Mouse (Mus musculus) MEL (cell line): ENCODE data around the gene Thsd7a. TPM values are rescaled to one million over a fixed set of nuclear protein-coding genes. Genes with fewer than 3 reads are reported as not detected.

ENCODE experiments used
- DNase-seq: peaks from one replicate; pipeline ENCODE4 v3.0.0; 2011; ENCODE audit warnings: low read depth, low spot score
- H3K27ac ChIP-seq: 2 replicates; pipeline ENCODE4 v1.5.1; 2012; ENCODE audit warnings: low read depth, mild to moderate bottlenecking, control low read depth, low read length, moderate library complexity; ENCODE audit not compliant: control insufficient read depth
- H3K27me3 ChIP-seq, 2 experiments: fragments of 150-350 bp in 1 of 2; sonication (generic) in 1 of 2; 2 replicates each; pipeline ENCODE4 v1.6.1; 2012; ENCODE audit warnings: low read length in 2 of 2, mild to moderate bottlenecking in 2 of 2, improper control_type of control experiment in 1 of 2, moderate library complexity in 1 of 2; ENCODE audit not compliant: insufficient read depth in 2 of 2, control insufficient read depth in 1 of 2
- H3K36me3 ChIP-seq, 2 experiments: 2 replicates each; pipeline ENCODE4 v1.6.1; 2012 to 2014; ENCODE audit warnings: low read length in 2 of 2, improper control_type of control experiment in 1 of 2, inconsistent platforms in 1 of 2, mild to moderate bottlenecking in 1 of 2; ENCODE audit not compliant: insufficient read depth in 2 of 2, control insufficient read depth in 1 of 2
- H3K4me1 ChIP-seq, 2 experiments: fragments of 150-350 bp in 1 of 2; sonication (generic) in 1 of 2; 2 replicates each; pipeline ENCODE4 v1.6.1; 2012; ENCODE audit warnings: low read length in 2 of 2, improper control_type of control experiment in 1 of 2, mild to moderate bottlenecking in 1 of 2; ENCODE audit not compliant: insufficient read depth in 2 of 2, control insufficient read depth in 1 of 2
- H3K4me3 ChIP-seq, 2 experiments: fragments of 150-350 bp in 1 of 2; sonication (generic) in 1 of 2; 2 replicates each; pipeline ENCODE4 v1.5.1; 2012; ENCODE audit warnings: low read depth in 2 of 2, low read length in 2 of 2, mild to moderate bottlenecking in 2 of 2, moderate library complexity in 2 of 2, control low read depth in 1 of 2, improper control_type of control experiment in 1 of 2; ENCODE audit not compliant: control insufficient read depth in 1 of 2, insufficient read depth in 1 of 2
- H3K79me2 ChIP-seq: 2 replicates; pipeline ENCODE4 v1.6.1; 2012; ENCODE audit warnings: mild to moderate bottlenecking, low read length, moderate library complexity; ENCODE audit not compliant: control insufficient read depth, poor library complexity, insufficient read depth
- H3K9ac ChIP-seq: 2 replicates; pipeline ENCODE4 v1.6.1; 2012; ENCODE audit warnings: low read depth, mild to moderate bottlenecking, control low read depth, low read length, moderate library complexity; ENCODE audit not compliant: control insufficient read depth, poor library complexity, severe bottlenecking
- H3K9me3 ChIP-seq: fragments of 150-350 bp; sonication (generic); replicated peaks from 2 replicates; pipeline ENCODE4 v1.6.1; 2012; ENCODE audit warnings: mild to moderate bottlenecking, low read length, improper control_type of control experiment, moderate library complexity; ENCODE audit not compliant: insufficient read depth
- CHD2 ChIP-seq: IDR thresholded peaks from 2 replicates; pipeline ENCODE4 v1.6.1; 2011; ENCODE audit warnings: low read length, improper control_type of control experiment
- E2F4 ChIP-seq: IDR thresholded peaks from 2 replicates; pipeline ENCODE4 v1.6.1; 2011; ENCODE audit warnings: low read depth, low read length, improper control_type of control experiment, borderline replicate concordance
- GATA1 ChIP-seq: IDR thresholded peaks from 2 replicates; pipeline ENCODE4 v1.6.1; 2011; ENCODE audit warnings: low read depth, low read length, improper control_type of control experiment
- HCFC1 ChIP-seq: IDR thresholded peaks from 2 replicates; pipeline ENCODE4 v1.6.1; 2012; ENCODE audit warnings: low read depth, mild to moderate bottlenecking, inconsistent platforms, low read length, improper control_type of control experiment, moderate library complexity
- JUND ChIP-seq: IDR thresholded peaks from 2 replicates; pipeline ENCODE4 v1.6.1; 2011; ENCODE audit warnings: low read depth, mild to moderate bottlenecking, improper control_type of control experiment, low read length
- KAT2A ChIP-seq: conservative IDR thresholded peaks from 2 replicates; pipeline ENCODE4 v1.6.1; 2012; ENCODE audit warnings: low read depth, low read length, improper control_type of control experiment, inconsistent platforms
- MAFK ChIP-seq: IDR thresholded peaks from 2 replicates; pipeline ENCODE4 v1.6.1; 2011; ENCODE audit warnings: low read depth, mild to moderate bottlenecking, low read length, improper control_type of control experiment, borderline replicate concordance
- MAX ChIP-seq: IDR thresholded peaks from 2 replicates; pipeline ENCODE4 v1.6.1; 2011; ENCODE audit warnings: low read length, improper control_type of control experiment
- MAZ ChIP-seq: IDR thresholded peaks from 2 replicates; pipeline ENCODE4 v1.6.1; 2012; ENCODE audit warnings: low read depth, mild to moderate bottlenecking, inconsistent platforms, low read length, improper control_type of control experiment
- MXI1 ChIP-seq: IDR thresholded peaks from 2 replicates; pipeline ENCODE4 v1.6.1; 2011; ENCODE audit warnings: mild to moderate bottlenecking, low read depth, low read length, improper control_type of control experiment
- MYB ChIP-seq: IDR thresholded peaks from 2 replicates; pipeline ENCODE4 v1.6.1; 2011; ENCODE audit warnings: mild to moderate bottlenecking, low read depth, low read length, improper control_type of control experiment
- MYC ChIP-seq: IDR thresholded peaks from 2 replicates; pipeline ENCODE4 v1.6.1; 2011; ENCODE audit warnings: low read depth, mild to moderate bottlenecking, low read length, improper control_type of control experiment, moderate library complexity
- NELFE ChIP-seq: IDR thresholded peaks from 2 replicates; pipeline ENCODE4 v1.6.1; 2011; ENCODE audit warnings: low read depth, low read length, improper control_type of control experiment
- POLR2A ChIP-seq, 2 experiments: IDR thresholded peaks; 2 replicates each; pipeline ENCODE4 v1.6.1; 2011 to 2012; ENCODE audit warnings: low read length in 2 of 2, mild to moderate bottlenecking in 2 of 2, control low read depth in 1 of 2, improper control_type of control experiment in 1 of 2, low read depth in 1 of 2, moderate library complexity in 1 of 2; ENCODE audit not compliant: control insufficient read depth in 1 of 2, insufficient read depth in 1 of 2, poor library complexity in 1 of 2
- POLR2AphosphoS2 ChIP-seq: IDR thresholded peaks from 2 replicates; pipeline ENCODE4 v1.6.1; 2011; ENCODE audit warnings: low read length, improper control_type of control experiment
- POLR2AphosphoS5 ChIP-seq: IDR thresholded peaks from 2 replicates; pipeline ENCODE4 v1.6.1; 2012; ENCODE audit warnings: low read depth, borderline replicate concordance, mild to moderate bottlenecking, inconsistent platforms, low read length, moderate library complexity, mixed read lengths
- RAD21 ChIP-seq: IDR thresholded peaks from 2 replicates; pipeline ENCODE4 v1.6.1; 2011; ENCODE audit warnings: mild to moderate bottlenecking, low read depth, low read length, improper control_type of control experiment
- SMC3 ChIP-seq: IDR thresholded peaks from 2 replicates; pipeline ENCODE4 v1.6.1; 2011; ENCODE audit warnings: low read depth, low read length, improper control_type of control experiment
- TCF12 ChIP-seq: IDR thresholded peaks from 2 replicates; pipeline ENCODE4 v1.6.1; 2014; ENCODE audit warnings: low read depth, mild to moderate bottlenecking, inconsistent platforms, low read length, improper control_type of control experiment, moderate library complexity
- UBTF ChIP-seq: IDR thresholded peaks from 2 replicates; pipeline ENCODE4 v1.6.1; 2012; ENCODE audit warnings: low read depth, mild to moderate bottlenecking, inconsistent platforms, low read length, improper control_type of control experiment, moderate library complexity, borderline replicate concordance; ENCODE audit not compliant: insufficient read depth
- ZC3H11A ChIP-seq: IDR thresholded peaks from 2 replicates; pipeline ENCODE4 v1.6.1; 2012; ENCODE audit warnings: low read depth, mild to moderate bottlenecking, inconsistent platforms, low read length, improper control_type of control experiment
- ZKSCAN1 ChIP-seq: IDR thresholded peaks from 2 replicates; pipeline ENCODE4 v1.6.1; 2012; ENCODE audit warnings: low read depth, mild to moderate bottlenecking, inconsistent platforms, low read length, improper control_type of control experiment, moderate library complexity
- ZMIZ1 ChIP-seq: IDR thresholded peaks from 2 replicates; pipeline ENCODE4 v1.6.1; 2012; ENCODE audit warnings: low read depth, mild to moderate bottlenecking, inconsistent platforms, low read length, improper control_type of control experiment, moderate library complexity
- polyA plus RNA-seq, 2 experiments: library from polyadenylated mRNA; stranded (reverse) in 1 of 2; unstranded in 1 of 2; fragments of >175 nt in 1 of 2; fragments of >200 nt in 1 of 2; gene quantifications; 2 replicates each; pipeline versions ENCODE4 v1.2.1 to v1.2.4; 2012; ENCODE audit warnings: low replicate concordance in 2 of 2, low read depth in 1 of 2; ENCODE audit not compliant: insufficient read length in 2 of 2, insufficient read depth in 1 of 2, missing spikeins in 1 of 2
- total RNA-seq: library from RNA; depleted of rRNA; stranded (reverse); fragments of 300-350 nt; gene quantifications from 2 replicates; pipeline ENCODE4 v1.2.3, GENCODE M21; 2012

Gene Thsd7a
- total and polyA plus RNA-seq, 3 experiments = not detected

GRCm38 (mm10) chr6:12478359-12478758, 270.9 kb downstream of the Thsd7a start:
- no peaks in the 10 kb centered on the region for H3K4me1 ChIP-seq
- TF ChIP-seq MYB (no peak), POLR2A (IDR thresholded peaks at IDR 0.05; ENCODE audit: control insufficient read depth in 1 of 2, insufficient read depth in 1 of 2, low read depth in 1 of 2, low read length in 2 of 2, poor library complexity in 1 of 2) (no peak), NELFE (no peak), MYC (no peak), CHD2 (no peak), HCFC1 (no peak)

GRCm38 (mm10) chr6:12470935-12471334, 278.3 kb downstream of the Thsd7a start:
- H3K4me3 ChIP-seq = no peak overlapping the region
- H3K27me3 ChIP-seq = no peaks in the 10 kb centered on the region
- H3K36me3 ChIP-seq = no peaks in the 10 kb centered on the region
- H3K9ac ChIP-seq = no peak overlapping the region
- TF ChIP-seq MXI1 (no peak), JUND (no peak), KAT2A (no peak), NELFE (no peak)
- DNase-seq = no peak
- H3K9me3 ChIP-seq = no peaks in the 10 kb centered on the region
- no peaks in the 10 kb centered on the region for H3K79me2 ChIP-seq
- no peaks in the 10 kb centered on the region for H3K4me1 ChIP-seq
- no peak overlapping the region for H3K27ac ChIP-seq

More at GRCm38 (mm10) chr6:12478359-12478758, 270.9 kb downstream of the Thsd7a start:
- H3K27ac ChIP-seq = no peak overlapping the region
- no peak overlapping the region for H3K9ac ChIP-seq
- H3K4me3 ChIP-seq = no peak overlapping the region
- no peaks in the 10 kb centered on the region for H3K9me3 ChIP-seq
- no peaks in the 10 kb centered on the region for H3K36me3 ChIP-seq
- no peaks in the 10 kb centered on the region for H3K79me2 ChIP-seq
- H3K27me3 ChIP-seq = no peaks in the 10 kb centered on the region
- DNase-seq = no peak

GRCm38 (mm10) chr6:12467339-12468124, 281.7 kb downstream of the Thsd7a start:
- no peaks in the 10 kb centered on the region for H3K79me2 ChIP-seq
- no peaks in the 10 kb centered on the region for H3K27me3 ChIP-seq
- TF ChIP-seq MAFK = no peak
- no peak for TF ChIP-seq MAZ
- no peak for TF ChIP-seq RAD21
- no peak for TF ChIP-seq ZC3H11A
- TF ChIP-seq NELFE = no peak
- no peak for TF ChIP-seq POLR2AphosphoS5
- TF ChIP-seq POLR2AphosphoS2 = no peak
- TF ChIP-seq MAX = no peak
- TF ChIP-seq MYC = no peak
- no peak for TF ChIP-seq HCFC1
- TF ChIP-seq ZKSCAN1 = no peak
- no peak for TF ChIP-seq TCF12
- no peak for TF ChIP-seq E2F4
- no peak for TF ChIP-seq MYB
- no peak for TF ChIP-seq ZMIZ1
- no peak for TF ChIP-seq SMC3
- TF ChIP-seq GATA1 = no peak
- TF ChIP-seq KAT2A = no peak
- no peak for TF ChIP-seq UBTF

More at GRCm38 (mm10) chr6:12467339-12468124, 281.7 kb downstream of the Thsd7a start:
- no peaks in the 10 kb centered on the region for H3K9me3 ChIP-seq
- H3K4me3 ChIP-seq = no peak overlapping the region
- no peak overlapping the region for H3K27ac ChIP-seq
- no peaks in the 10 kb centered on the region for H3K4me1 ChIP-seq
- H3K9ac ChIP-seq = no peak overlapping the region
- no peak for DNase-seq
- no peaks in the 10 kb centered on the region for H3K36me3 ChIP-seq
